Mouse (Mus musculus) neutrophil, adult 59 days (primary cell): Measurements from ENCODE around the gene Gm4553. TPM values are rescaled to one million over a fixed set of nuclear protein-coding genes. Genes with fewer than 3 reads are reported as not detected.

Experiments used
- total RNA-seq, 2 experiments: library from RNA; stranded (reverse); gene quantifications; 1 replicate in 1 of 2; 2 replicates in 1 of 2; pipeline ENCODE4 v1.2.4; 2023

Gm4553 gene
- not detected for total RNA-seq

GRCm38 (mm10) chr7:142165639-142166038 is at the start of gene Gm4553:
Gene Gm4553 (minus strand): TSS chr7:142165739.

GRCm38 (mm10) chr7:142211559-142211958 is 46.0 kb upstream of the Gm4553 start, which contains the start of gene Gm7579:
Gene Gm7579 (plus strand): TSS chr7:142211859.

GRCm38 (mm10) chr7:142201064-142201463 is 35.5 kb upstream of the Gm4553 start, which contains the start of gene Krtap5-3:
Gene Krtap5-3 (plus strand): TSS chr7:142201364.

GRCm38 (mm10) chr7:142190289-142190688 is 24.8 kb upstream of the Gm4553 start, which contains the start of gene Gm10153:
Gene Gm10153 (minus strand): TSS chr7:142190389.

GRCm38 (mm10) chr7:142175905-142176304 is 10.4 kb upstream of the Gm4553 start, which contains the start of gene Krtap5-2:
Gene Krtap5-2 (minus strand): TSS chr7:142176005.

GRCm38 (mm10) chr7:142157013-142157412 is 8.5 kb downstream of the Gm4553 start, which contains the start of gene Gm29735:
Gene Gm29735 (minus strand): TSS chr7:142157113.

GRCm38 (mm10) chr7:142144507-142144906 is 21.0 kb downstream of the Gm4553 start, which contains the start of gene Gm45337:
Gene Gm45337 (minus strand): TSS chr7:142144607.

GRCm38 (mm10) chr7:142135934-142136333 is 29.6 kb downstream of the Gm4553 start, which contains the start of gene Gm39115:
Gene Gm39115 (minus strand): TSS chr7:142136034.

GRCm38 (mm10) chr7:142120629-142121028 is 44.9 kb downstream of the Gm4553 start, which contains the start of gene Gm45618:
Gene Gm45618 (minus strand): TSS chr7:142120729.

Other genes starting within 250 kb of the Gm4553 start
- gene Tollip, start 247.2 kb downstream of the Gm4553 start, total RNA-seq, result 10 to 100 TPM; 68.2 to 70.2 TPM
- gene Brsk2, start 216.0 kb downstream of the Gm4553 start, total RNA-seq, result not detected
- 10 to 100 TPM; 26.4 to 33.0 TPM for gene Mob2, start 104.7 kb downstream of the Gm4553 start, total RNA-seq
- 1 to 10 TPM; 1.2 to 1.9 TPM for gene Dusp8, start 69.9 kb downstream of the Gm4553 start, total RNA-seq
- not detected for gene Gm45618, start 45.0 kb downstream of the Gm4553 start, total RNA-seq
- gene Gm39115, start 29.7 kb downstream of the Gm4553 start, total RNA-seq, result not detected
- gene Gm45337, start 21.1 kb downstream of the Gm4553 start, total RNA-seq, result not detected
- gene Gm29735, start 8.6 kb downstream of the Gm4553 start, total RNA-seq, result not detected
- gene Krtap5-2, start 10.3 kb upstream of the Gm4553 start, total RNA-seq, result not detected
- not detected for gene Gm10153, start 24.6 kb upstream of the Gm4553 start, total RNA-seq
- not detected for gene Krtap5-3, start 35.6 kb upstream of the Gm4553 start, total RNA-seq
- gene Gm7579, start 46.1 kb upstream of the Gm4553 start, total RNA-seq, result not detected
- not detected for gene Krtap5-5, start 64.2 kb upstream of the Gm4553 start, total RNA-seq
- gene Gm40460, start 75.3 kb upstream of the Gm4553 start, total RNA-seq, result not detected
- gene Gm2431, start 92.6 kb upstream of the Gm4553 start, total RNA-seq, result not detected
- not detected for gene Gm4559, start 108.6 kb upstream of the Gm4553 start, total RNA-seq
- gene Krtap5-1, start 131.4 kb upstream of the Gm4553 start, total RNA-seq, result not detected
- gene Krtap5-4, start 137.8 kb upstream of the Gm4553 start, total RNA-seq, result not detected
- gene Ifitm10, start 208.0 kb upstream of the Gm4553 start, total RNA-seq, result 10 to 100 TPM; 14.0 to 19.7 TPM
- gene Gm49369, start 216.9 kb upstream of the Gm4553 start, total RNA-seq, result 1 to 10 TPM in 1 of 2 experiments, not detected in 1; 3.4 TPM
- 100 to 1,000 TPM; 803 to 876 TPM for gene Ctsd, start 222.3 kb upstream of the Gm4553 start, total RNA-seq